Mouse (Mus musculus) kidney, embryonic 15.5 days (tissue): ENCODE measurements around the gene Pigu. TPM values are rescaled to one million over a fixed set of nuclear protein-coding genes. Genes with fewer than 3 reads are reported as not detected.

ENCODE experiments used
- ATAC-seq: fragments of 200-750 bp; cut with Nextera tagmentation; replicated peaks from 2 replicates; pipeline ENCODE4 v1.8.0; 2017; ENCODE audit warnings: moderate TSS enrichment; ENCODE audit not compliant: low FRiP score
- H3K27ac ChIP-seq: fragments of 300-500 bp; sonication (generic); 2 replicates; pipeline ENCODE4 v1.5.1; 2015; ENCODE audit warnings: mild to moderate bottlenecking, inconsistent platforms
- H3K27me3 ChIP-seq: fragments of 300-500 bp; sonication (generic); 2 replicates; pipeline ENCODE4 v1.6.1; 2015; ENCODE audit warnings: inconsistent platforms
- H3K36me3 ChIP-seq: fragments of 300-500 bp; sonication (generic); 2 replicates; pipeline ENCODE4 v1.6.1; 2015; ENCODE audit warnings: inconsistent platforms
- H3K4me1 ChIP-seq: fragments of 300-500 bp; sonication (generic); 2 replicates; pipeline ENCODE4 v1.6.1; 2015; ENCODE audit warnings: inconsistent platforms
- H3K4me2 ChIP-seq: fragments of 300-500 bp; sonication (generic); 2 replicates; pipeline ENCODE4 v1.6.1; 2015; ENCODE audit warnings: moderate library complexity, mild to moderate bottlenecking, inconsistent platforms
- H3K4me3 ChIP-seq: fragments of 300-500 bp; sonication (generic); replicated peaks from 2 replicates; pipeline ENCODE4 v1.5.1; 2015; ENCODE audit warnings: mild to moderate bottlenecking, inconsistent platforms
- H3K9ac ChIP-seq: fragments of 300-500 bp; sonication (generic); 2 replicates; pipeline ENCODE4 v1.6.1; 2015; ENCODE audit warnings: mild to moderate bottlenecking, inconsistent platforms
- H3K9me3 ChIP-seq: fragments of 300-500 bp; sonication (generic); replicated peaks from 2 replicates; pipeline ENCODE4 v1.6.1; 2016; ENCODE audit warnings: inconsistent platforms
- WGBS: fragments of 180-500 bp; shearing (Covaris S2); methylation state at CpG from one replicate; pipeline ENCODE4 v1.1.7; 2015; ENCODE audit warnings: mixed read lengths; 5-methylcytosine and 5-hydroxymethylcytosine counted together
- microRNA counts: library from miRNA; unstranded; fragments of <30 nt; microRNA quantifications from one replicate; lab custom pipeline; 2016
- microRNA-seq: library from miRNA; unstranded; fragments of <30 nt; microRNA quantifications from one replicate; pipeline ENCODE4, GENCODE M21; 2016
- polyA plus RNA-seq: library from polyadenylated mRNA; unstranded; fragments of >200 nt; fragmentation: Nextera tagmentation; extraction: Ambion mirVana; gene quantifications from 2 replicates; pipeline ENCODE4 v1.2.1, GENCODE M21; 2015

The Pigu gene
- polyA plus RNA-seq, 1 experiment from 2014 or later, result 62.7 TPM

DNA sequence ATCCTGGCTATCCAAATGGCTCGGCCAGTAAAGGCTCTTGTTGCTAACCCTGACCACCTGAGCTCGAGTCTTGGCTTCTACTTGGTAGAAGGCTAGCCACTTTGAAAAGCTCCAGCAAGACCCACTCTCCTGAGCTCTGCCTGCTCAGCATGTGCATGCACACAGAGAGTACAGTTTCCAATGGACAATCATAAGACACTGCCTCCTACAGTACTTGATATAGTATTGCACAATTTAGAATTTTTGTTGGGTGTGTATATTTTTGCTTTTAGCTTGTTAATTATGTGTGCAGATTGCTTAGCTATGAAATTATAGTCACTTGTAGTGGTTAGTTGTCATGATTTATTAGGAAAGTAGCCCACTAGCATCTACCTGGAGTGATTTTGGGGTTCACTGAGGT lies 108.5 kb downstream of the Pigu start:
- H3K36me3 ChIP-seq, result peaks cover 82% of the 10 kb centered on the region
- H3K27ac ChIP-seq, result no peak overlapping the region
- no peak overlapping the region for H3K9ac ChIP-seq
- no peaks in the 10 kb centered on the region for H3K4me1 ChIP-seq
- no peak for ATAC-seq
- no peaks in the 10 kb centered on the region for H3K9me3 ChIP-seq
- H3K27me3 ChIP-seq, result no peaks in the 10 kb centered on the region
- 54% methylated on average over 2 of the region's 2 CpGs for WGBS
- H3K4me3 ChIP-seq, result no peak overlapping the region
- no peak overlapping the region for H3K4me2 ChIP-seq

GRCm38 (mm10) chr2:155248206-155248605 lies 109.0 kb downstream of the Pigu start:
- Histone ChIP-seq H3K4me3 (no peak overlapping the region), H3K36me3 (peaks cover 87% of the 10 kb centered on the region), H3K4me1 (no peaks in the 10 kb centered on the region), H3K27ac (no peak overlapping the region), H3K9me3 (no peaks in the 10 kb centered on the region), H3K27me3 (no peaks in the 10 kb centered on the region), H3K4me2 (no peak overlapping the region), H3K9ac (no peak overlapping the region)
- WGBS, result 94% methylated on average over 1 of the region's 1 CpGs
- no peak for ATAC-seq

- WGBS, result 97% methylated on average over 4 of the region's 4 CpGs
- H3K9me3 ChIP-seq, result no peaks in the 10 kb centered on the region
- no peak overlapping the region for H3K4me3 ChIP-seq
- ATAC-seq, result no peak
- H3K4me1 ChIP-seq, result no peaks in the 10 kb centered on the region
- H3K4me2 ChIP-seq, result no peak overlapping the region
- H3K27ac ChIP-seq, result no peak overlapping the region
- H3K9ac ChIP-seq, result no peak overlapping the region
- H3K36me3 ChIP-seq, result peaks cover 98% of the 10 kb centered on the region
- H3K27me3 ChIP-seq, result no peaks in the 10 kb centered on the region
These were observed 111.0 kb downstream of the Pigu start for GRCm38 (mm10) chr2:155246231-155246630.

GRCm38 (mm10) chr2:155242296-155242855 lies 114.9 kb downstream of the Pigu start:
- ATAC-seq, result no peak
- H3K27ac ChIP-seq, result no peak overlapping the region
- peaks cover 63% of the 10 kb centered on the region for H3K36me3 ChIP-seq
- WGBS, result 83% methylated on average over 7 of the region's 7 CpGs
- no peak overlapping the region for H3K4me2 ChIP-seq
- no peak overlapping the region for H3K4me3 ChIP-seq
- H3K4me1 ChIP-seq, result peaks cover 11% of the 10 kb centered on the region
- H3K9ac ChIP-seq, result no peak overlapping the region
- no peaks in the 10 kb centered on the region for H3K27me3 ChIP-seq
- no peaks in the 10 kb centered on the region for H3K9me3 ChIP-seq

- no peak overlapping the region for H3K9ac ChIP-seq
- H3K27me3 ChIP-seq, result no peaks in the 10 kb centered on the region
- 74% methylated on average over 4 of the region's 4 CpGs for WGBS
- no peak overlapping the region for H3K4me3 ChIP-seq
- H3K27ac ChIP-seq, result no peak overlapping the region
- H3K9me3 ChIP-seq, result no peaks in the 10 kb centered on the region
- H3K36me3 ChIP-seq, result peaks cover 49% of the 10 kb centered on the region
- H3K4me2 ChIP-seq, result no peak overlapping the region
- no peak for ATAC-seq
- H3K4me1 ChIP-seq, result peaks cover 14% of the 10 kb centered on the region
These were observed 116.3 kb downstream of the Pigu start for GRCm38 (mm10) chr2:155240915-155241314.

DNA sequence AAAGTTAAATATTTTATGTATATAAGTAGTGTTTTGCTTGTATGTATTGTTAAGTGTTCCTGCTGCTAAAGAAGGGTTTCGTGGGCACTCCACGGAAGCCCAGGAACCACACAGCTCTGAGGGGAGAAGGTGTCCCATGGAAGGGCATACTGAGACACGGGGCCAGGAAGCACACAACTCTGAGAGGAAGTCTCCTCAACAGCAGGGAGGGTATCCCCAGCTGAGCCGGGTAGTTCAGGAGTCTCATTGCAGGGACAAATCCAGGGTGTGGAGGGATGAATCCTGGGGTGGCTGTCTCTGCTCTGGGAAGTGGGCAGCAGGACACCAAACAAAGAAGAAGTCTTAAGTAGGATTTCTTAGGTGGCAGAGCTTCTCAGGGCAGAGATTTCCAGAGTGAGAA lies 120.0 kb downstream of the Pigu start:
- H3K36me3 ChIP-seq, result peaks cover 13% of the 10 kb centered on the region
- peak overlapping the region; percentile 83 for H3K4me3 ChIP-seq
- H3K9ac ChIP-seq, result peak overlapping the region; percentile 82
- peak overlapping the region; percentile 82 for H3K4me2 ChIP-seq
- peaks cover 22% of the 10 kb centered on the region for H3K4me1 ChIP-seq
- no peak for ATAC-seq
- H3K27me3 ChIP-seq, result no peaks in the 10 kb centered on the region
- peak overlapping the region; percentile 95 for H3K27ac ChIP-seq
- 18% methylated on average over 4 of the region's 4 CpGs for WGBS
- no peaks in the 10 kb centered on the region for H3K9me3 ChIP-seq

DNA sequence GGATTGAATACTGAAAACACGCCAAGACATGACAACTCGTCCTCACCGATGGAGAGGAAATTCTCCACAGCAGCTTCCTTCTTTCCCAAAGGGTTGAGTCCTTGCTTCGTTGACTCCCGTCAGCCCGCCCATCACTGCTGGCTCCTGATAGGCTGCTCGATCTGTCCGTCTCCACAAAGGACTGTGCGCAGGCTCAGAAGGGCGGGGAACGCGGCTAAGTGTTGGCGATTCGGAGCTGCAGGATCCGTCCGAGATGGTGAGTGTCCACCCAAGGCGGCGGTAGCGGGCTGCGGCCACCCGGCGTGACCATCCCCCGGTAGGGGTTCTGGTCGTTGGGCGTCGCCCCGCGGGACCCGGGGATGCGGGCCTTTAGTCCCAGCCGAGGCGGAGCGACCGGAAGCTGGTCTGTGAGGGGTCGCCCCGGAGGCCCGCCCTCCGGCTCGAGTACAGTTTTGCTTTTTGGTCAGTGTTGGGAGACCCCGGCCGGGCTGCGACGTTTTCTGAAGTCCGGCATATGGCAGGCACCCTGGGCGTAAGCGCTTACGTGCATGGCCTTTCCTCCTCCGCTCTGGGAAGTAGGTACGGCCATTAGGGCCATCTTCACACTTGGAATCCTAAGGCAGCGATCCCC lies 120.8 kb downstream of the Pigu start, which contains the start of gene Dynlrb1:
Gene Dynlrb1 (plus strand): TSS at position 172 of the 631 bp plus-strand sequence.
- peak; percentile 99 for ATAC-seq
- peak within 1 kb of the TSS; percentile 83 for H3K4me3 ChIP-seq
- H3K27ac ChIP-seq, result peak within 1 kb of the TSS; percentile 95
- WGBS, result under 1% methylated on average over 50 of the region's 50 CpGs
- H3K9me3 ChIP-seq, result no peaks in the 10 kb centered on the region
- H3K4me1 ChIP-seq, result peaks cover 22% of the 10 kb centered on the region
- peak within 1 kb of the TSS; percentile 82 for H3K9ac ChIP-seq
- H3K27me3 ChIP-seq, result no peaks in the 10 kb centered on the region
- peak within 1 kb of the TSS; percentile 82 for H3K4me2 ChIP-seq
- H3K36me3 ChIP-seq, result 0 out of 2 replicates have a peak, but pooled peaks cover 6% of the 10 kb centered on the region

DNA sequence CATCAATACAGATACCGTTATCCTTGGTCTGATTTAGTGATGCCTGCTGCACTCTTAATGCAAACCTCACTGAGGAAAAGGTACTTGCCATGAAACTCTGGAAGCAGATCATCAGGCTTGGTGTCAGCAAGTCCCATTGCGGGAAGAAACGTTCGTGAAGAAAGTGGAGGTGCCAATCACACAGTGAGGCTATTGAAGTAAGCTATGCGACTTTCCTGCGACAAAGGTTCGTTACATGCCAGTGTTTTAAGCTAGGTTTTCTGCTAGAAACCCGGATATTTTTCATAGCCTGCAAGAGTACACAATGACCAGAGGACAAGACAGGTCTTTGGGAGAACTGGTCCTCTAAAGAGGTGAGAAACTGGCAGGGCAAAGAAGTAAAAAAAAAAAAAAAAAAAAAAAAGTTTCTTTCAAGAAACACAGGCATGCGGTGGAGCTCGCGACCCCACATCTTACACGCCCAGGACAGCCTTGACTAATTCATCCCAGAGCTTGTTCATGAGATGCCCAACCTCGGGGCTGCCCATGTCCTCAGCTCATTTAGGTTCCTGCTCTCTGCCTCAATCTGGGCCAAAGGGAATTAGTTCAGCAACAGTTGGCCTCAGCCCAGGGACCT lies 121.4 kb downstream of the Pigu start:
- ATAC-seq, result peak; percentile 89
- WGBS, result 3% methylated on average over 13 of the region's 13 CpGs
- Histone ChIP-seq H3K27me3 (no peaks in the 10 kb centered on the region), H3K9ac (peak overlapping the region; percentile 55), H3K36me3 (no peaks in the 10 kb centered on the region), H3K9me3 (no peaks in the 10 kb centered on the region), H3K4me1 (peaks cover 22% of the 10 kb centered on the region), H3K4me3 (peak overlapping the region; percentile 83), H3K4me2 (peak overlapping the region; percentile 82), H3K27ac (peak overlapping the region; percentile 95)

MicroRNAs within 50 kb of the gene (microRNA counts, 519-probe panel; counts per million panel counts)
- 2,619 counts per million, percentile 57 among the panel's probes with 10 or more counts for microRNA mmu-miR-695 (lab: Ali Mortazavi, UCI)

Small RNA genes lying within 50 kb of the gene (microRNA-seq; reads per million reads assigned to microRNA genes)
- gene Mir695, result not detected

Other genes with a start within 250 kb of the Pigu start
- gene Itch, start 223.9 kb downstream of the Pigu start, polyA plus RNA-seq, result 60.9 and 63.1 TPM in 2 replicates
- 371 and 388 TPM in 2 replicates for gene Dynlrb1, start 120.9 kb downstream of the Pigu start, polyA plus RNA-seq
- 136 and 154 TPM in 2 replicates for gene Map1lc3a, start 81.1 kb downstream of the Pigu start, polyA plus RNA-seq
- 23.5 and 25.7 TPM in 2 replicates for gene Trp53inp2, start 23.6 kb upstream of the Pigu start, polyA plus RNA-seq
- gene Ncoa6, start 116.5 kb upstream of the Pigu start, polyA plus RNA-seq, result 18.0 and 19.3 TPM in 2 replicates
- 12.5 and 13.0 TPM in 2 replicates for gene Acss2, start 160.5 kb upstream of the Pigu start, polyA plus RNA-seq
- gene Ggt7, start 160.8 kb upstream of the Pigu start, polyA plus RNA-seq, result 3.2 and 4.5 TPM in 2 replicates
- gene Gss, start 235.4 kb upstream of the Pigu start, polyA plus RNA-seq, result 40.1 and 45.0 TPM in 2 replicates